In the genomic region with DNA sequence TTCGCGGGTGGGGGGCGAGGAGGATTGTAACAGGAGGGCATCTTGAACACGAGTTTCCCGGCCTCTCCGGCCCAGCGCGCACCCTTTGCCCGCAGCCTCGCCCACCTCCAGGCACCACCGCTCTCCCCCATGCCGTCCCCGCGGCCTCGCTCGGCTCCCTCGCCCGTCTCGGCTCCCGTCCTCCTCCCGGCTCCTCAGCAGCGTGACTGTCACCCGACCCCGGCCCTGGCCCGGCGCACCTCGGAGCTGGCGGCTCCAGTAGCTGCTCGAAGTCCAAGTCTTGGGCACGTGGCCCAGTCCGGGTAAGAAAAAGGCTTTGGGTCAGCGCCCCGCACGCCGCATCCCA, we compare ENCODE assay signal across 8 mouse cellular contexts. TPM values are rescaled to one million over a fixed set of nuclear protein-coding genes. Genes with fewer than 3 reads are reported as not detected.
DNase-seq lines count a peak whose midpoint lies in the region; ATAC-seq lines count a peak whose summit lies in the region.

No protein-coding gene starts in this region.

- H3K4me3 ChIP-seq in heart, embryonic 16.5 days (ENCODE audit: low read length): peak overlapping the region; percentile 73
- peak overlapping the region; percentile 85 for H3K4me3 ChIP-seq in hindbrain, embryonic 12.5 days
- peak overlapping the region; percentile 55 for H3K4me3 ChIP-seq in midbrain, embryonic 11.5 days (ENCODE audit: low read depth, low read length)

- H3K36me3 ChIP-seq in heart, embryonic 16.5 days (ENCODE audit: control insufficient read depth, insufficient read depth): peaks cover 6% of the 10 kb centered on the region; the same call in 1 of the 2 replicates
- H3K36me3 ChIP-seq in hindbrain, embryonic 12.5 days: peaks cover 19% of the 10 kb centered on the region
- H3K36me3 ChIP-seq in midbrain, embryonic 11.5 days (ENCODE audit: control insufficient read depth, insufficient read depth, low read length): peaks cover 2% of the 10 kb centered on the region; the same call in 1 of the 2 replicates

- intact Hi-C loops in heart, postnatal 25 days (cut with DNase I): loop anchor here (2.0 to 5.0 kb wide), 2 partner anchors 49 to 195 kb away; partner anchors contain the start of genes Acadsb and Ikzf5

- no peaks in the 10 kb centered on the region for H3K9me3 ChIP-seq in heart, embryonic 16.5 days (replicated peaks; ENCODE audit: control insufficient read depth, low read length)
- no peaks in the 10 kb centered on the region for H3K9me3 ChIP-seq in hindbrain, embryonic 12.5 days (replicated peaks)
- H3K9me3 ChIP-seq in midbrain, embryonic 11.5 days (ENCODE audit: control insufficient read depth, low read length): no peaks in the 10 kb centered on the region

- under 1% methylated on average over 35 of the region's 35 CpGs for WGBS in heart, embryonic 16.5 days
- under 1% methylated on average over 35 of the region's 35 CpGs for WGBS in hindbrain, embryonic 12.5 days
- WGBS in midbrain, embryonic 11.5 days: under 1% methylated on average over 35 of the region's 35 CpGs

- DNase-seq in heart, postnatal 25 days (ENCODE audit: low spot score): no peak
- DNase-seq in midbrain, embryonic 11.5 days (ENCODE audit: low spot score, missing footprints): no peak
- no peak for DNase-seq in layer of hippocampus, adult 9-11 months
- no peak for DNase-seq in embryo, embryonic 10 days (ENCODE audit: low spot score)
- no peak for DNase-seq in right cerebral cortex, postnatal 14 days

- H3K27me3 ChIP-seq in heart, embryonic 16.5 days (ENCODE audit: control insufficient read depth, insufficient read depth, low read length): no peaks in the 10 kb centered on the region
- H3K27me3 ChIP-seq in hindbrain, embryonic 12.5 days: no peaks in the 10 kb centered on the region
- 0 out of 2 replicates have a peak, but pooled peaks cover 3% of the 10 kb centered on the region for H3K27me3 ChIP-seq in midbrain, embryonic 11.5 days (ENCODE audit: control insufficient read depth, insufficient read depth, low read length)

- peak overlapping the region; percentile 79 for H3K27ac ChIP-seq in heart, embryonic 16.5 days (ENCODE audit: low read length)
- peak overlapping the region; percentile 85 for H3K27ac ChIP-seq in hindbrain, embryonic 12.5 days
- peak overlapping the region; percentile 77; the same call in 1 of the 2 replicates for H3K27ac ChIP-seq in midbrain, embryonic 11.5 days (ENCODE audit: low read depth, low read length)

- peak overlapping the region; percentile 78 for H3K4me2 ChIP-seq in heart, embryonic 16.5 days (ENCODE audit: low read depth, low read length)
- peak overlapping the region; percentile 78 for H3K4me2 ChIP-seq in hindbrain, embryonic 12.5 days (replicated peaks)
- H3K4me2 ChIP-seq in midbrain, embryonic 11.5 days: peak overlapping the region; percentile 78

- peaks cover 14% of the 10 kb centered on the region for H3K4me1 ChIP-seq in heart, embryonic 16.5 days (ENCODE audit: control insufficient read depth, insufficient read depth, low read length)
- H3K4me1 ChIP-seq in hindbrain, embryonic 12.5 days: peaks cover 14% of the 10 kb centered on the region
- peaks cover 9% of the 10 kb centered on the region for H3K4me1 ChIP-seq in midbrain, embryonic 11.5 days (ENCODE audit: control insufficient read depth, insufficient read depth, low read length)

- ATAC-seq in heart, embryonic 16.5 days (replicated peaks; ENCODE audit: extremely low read depth, insufficient read depth, low FRiP score): peak; percentile 76
- peak; percentile 58 for ATAC-seq in activated CD4-positive, CD25-positive, alpha-beta regulatory T cell, adult 4 months
- ATAC-seq in hindbrain, embryonic 12.5 days (ENCODE audit: low FRiP score): peak; percentile 90
- ATAC-seq in midbrain, embryonic 11.5 days (ENCODE audit: low FRiP score): peak; percentile 86

- H3K9ac ChIP-seq in heart, embryonic 16.5 days (ENCODE audit: low read length): peak overlapping the region; percentile 87
- peak overlapping the region; percentile 92 for H3K9ac ChIP-seq in hindbrain, embryonic 12.5 days
- peak overlapping the region; percentile 75 for H3K9ac ChIP-seq in midbrain, embryonic 11.5 days (ENCODE audit: low read length)

RNA-seq across cellular contexts. Expression of gene 2310057M21Rik, which starts 0.3 kb away (rescaled TPM):
- 19.2 and 22.2 TPM in 2 replicates for polyA plus RNA-seq in heart, embryonic 16.5 days (2015; fragmentation: Nextera tagmentation; extraction: Ambion mirVana)
- total RNA-seq in heart, postnatal 25 days (2021): 10 to 100 TPM; 10.9 to 11.0 TPM
- polyA plus RNA-seq in activated CD4-positive, CD25-positive, alpha-beta regulatory T cell, adult 4 months (2017; shearing (Covaris generic)): 10 to 100 TPM; 12.7 to 18.5 TPM
- 17.3 and 21.3 TPM in 2 replicates for polyA plus RNA-seq in hindbrain, embryonic 12.5 days (2016; fragmentation: Nextera tagmentation; extraction: Ambion mirVana)
- 18.6 and 23.9 TPM in 2 replicates for polyA plus RNA-seq in midbrain, embryonic 11.5 days (2014; fragmentation: Nextera tagmentation; extraction: Ambion mirVana)

RNA-seq across cellular contexts. Expression of gene Pstk, which starts 8.7 kb away (rescaled TPM):
- 87.1 and 95.5 TPM in 2 replicates for polyA plus RNA-seq in heart, embryonic 16.5 days (2015; fragmentation: Nextera tagmentation; extraction: Ambion mirVana)
- total RNA-seq in heart, postnatal 25 days (2021): 10 to 100 TPM; 43.3 to 50.5 TPM
- polyA plus RNA-seq in activated CD4-positive, CD25-positive, alpha-beta regulatory T cell, adult 4 months (2017; shearing (Covaris generic)): 10 to 100 TPM; 33.6 to 39.6 TPM
- 54.8 and 56.5 TPM in 2 replicates for polyA plus RNA-seq in hindbrain, embryonic 12.5 days (2016; fragmentation: Nextera tagmentation; extraction: Ambion mirVana)
- 63.8 and 65.6 TPM in 2 replicates for polyA plus RNA-seq in midbrain, embryonic 11.5 days (2014; fragmentation: Nextera tagmentation; extraction: Ambion mirVana)

RNA-seq across cellular contexts. Expression of gene Fam24a, which starts 28.6 kb away (rescaled TPM):
- polyA plus RNA-seq in heart, embryonic 16.5 days (2015; fragmentation: Nextera tagmentation; extraction: Ambion mirVana): not detected in 2 replicates
- total RNA-seq in heart, postnatal 25 days (2021): not detected
- not detected for polyA plus RNA-seq in activated CD4-positive, CD25-positive, alpha-beta regulatory T cell, adult 4 months (2017; shearing (Covaris generic))
- not detected in 2 replicates for polyA plus RNA-seq in hindbrain, embryonic 12.5 days (2016; fragmentation: Nextera tagmentation; extraction: Ambion mirVana)
- polyA plus RNA-seq in midbrain, embryonic 11.5 days (2014; fragmentation: Nextera tagmentation; extraction: Ambion mirVana): 0.29 TPM in 1 of 2 replicates, not detected in the other

RNA-seq across cellular contexts. Expression of gene Fam24b, which starts 32.9 kb away (rescaled TPM):
- not detected in 2 replicates for polyA plus RNA-seq in heart, embryonic 16.5 days (2015; fragmentation: Nextera tagmentation; extraction: Ambion mirVana)
- not detected for total RNA-seq in heart, postnatal 25 days (2021)
- not detected for polyA plus RNA-seq in activated CD4-positive, CD25-positive, alpha-beta regulatory T cell, adult 4 months (2017; shearing (Covaris generic))
- polyA plus RNA-seq in hindbrain, embryonic 12.5 days (2016; fragmentation: Nextera tagmentation; extraction: Ambion mirVana): not detected in 2 replicates
- not detected in 2 replicates for polyA plus RNA-seq in midbrain, embryonic 11.5 days (2014; fragmentation: Nextera tagmentation; extraction: Ambion mirVana)

RNA-seq across cellular contexts. Expression of gene Cuzd1, which starts 40.1 kb away (rescaled TPM):
- polyA plus RNA-seq in heart, embryonic 16.5 days (2015; fragmentation: Nextera tagmentation; extraction: Ambion mirVana): 0.54 and 0.63 TPM in 2 replicates
- under 1 TPM; 0.18 to 0.45 TPM for total RNA-seq in heart, postnatal 25 days (2021)
- not detected for polyA plus RNA-seq in activated CD4-positive, CD25-positive, alpha-beta regulatory T cell, adult 4 months (2017; shearing (Covaris generic))
- not detected in 2 replicates for polyA plus RNA-seq in hindbrain, embryonic 12.5 days (2016; fragmentation: Nextera tagmentation; extraction: Ambion mirVana)
- not detected in 2 replicates for polyA plus RNA-seq in midbrain, embryonic 11.5 days (2014; fragmentation: Nextera tagmentation; extraction: Ambion mirVana)
